Mouse (Mus musculus) spleen, adult 2 months (tissue): ENCODE measurements around the gene D930048N14Rik.

ENCODE experiments used
- CTCF ChIP-seq: fragments of 200-500 bp; IDR thresholded peaks from 2 replicates; pipeline ENCODE4 v1.5.1; 2011; ENCODE audit warnings: mild to moderate bottlenecking, inconsistent platforms; ENCODE audit not compliant: insufficient read depth, insufficient read length, insufficient replicate concordance; ENCODE audit errors: extremely low read depth
- POLR2A ChIP-seq: fragments of 200-500 bp; IDR thresholded peaks from 2 replicates; pipeline ENCODE4 v1.6.1; 2011; ENCODE audit warnings: low read depth, low read length, inconsistent platforms

- no peak for TF ChIP-seq POLR2A
- no peak for TF ChIP-seq CTCF
Measured at GRCm38 (mm10) chr11:51643202-51643601, 7.6 kb upstream of the D930048N14Rik start.
